Mouse (Mus musculus) lung, postnatal 4 days (tissue): ENCODE measurements around the gene Olfr1192-ps1.
"Not testable (repeated sequence)": the region's sequence is repeated elsewhere in the genome, so short reads cannot be mapped to it uniquely, and the experiment has no call there.

Experiments used
- DNase-seq, 2 experiments: peaks; one replicate each; pipeline ENCODE4 v3.0.0; 2021

The Olfr1192-ps1 gene

DNA sequence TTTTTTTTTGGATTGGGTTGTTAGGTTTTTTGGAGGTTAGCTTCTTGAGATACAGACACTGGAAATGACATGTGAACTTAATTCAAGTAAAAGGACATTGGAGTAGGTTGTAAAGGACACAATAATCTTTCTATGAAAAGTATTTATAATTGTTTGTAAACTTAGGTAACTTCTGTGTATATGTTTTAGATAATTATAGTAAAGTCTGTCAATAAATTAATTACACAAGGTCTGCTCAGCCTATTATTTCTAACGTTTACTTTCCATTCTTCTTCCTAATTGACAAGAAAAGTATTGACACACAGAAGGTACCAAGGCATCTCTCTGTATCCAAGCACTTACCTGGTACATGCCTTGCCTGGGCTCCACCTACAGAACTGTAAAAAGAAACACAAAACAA is at the start of gene Olfr1192-ps1:
Gene Olfr1192-ps1, plus strand, starts transcription at position 301 of the 400 bp plus-strand sequence.
- no peak for DNase-seq

DNA sequence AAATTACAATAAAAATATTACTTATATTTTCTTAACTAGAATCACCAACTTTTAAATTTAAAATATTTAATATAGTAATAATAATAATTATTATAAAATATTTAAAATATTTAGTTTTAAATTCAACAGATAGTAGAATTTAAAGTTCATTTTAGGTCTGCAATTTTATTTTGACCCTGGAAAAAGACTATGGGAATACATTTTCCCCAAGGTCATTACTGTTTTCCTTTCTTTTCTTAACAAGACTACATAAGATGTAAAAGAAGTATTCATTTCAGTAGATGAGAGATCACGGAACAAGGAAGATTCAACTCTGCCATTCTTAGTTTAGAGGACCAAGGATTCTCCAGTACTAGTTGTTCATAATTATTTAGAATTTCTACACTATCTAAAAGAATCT is 8.1 kb upstream of the Olfr1192-ps1 start, which contains the start of gene Olfr1191-ps1:
Gene Olfr1191-ps1, plus strand, starts transcription at position 301 of the 400 bp plus-strand sequence.
- DNase-seq = not testable (repeated sequence)

- not testable (repeated sequence) for DNase-seq
Observed at GRCm38 (mm10) chr2:88675328-88675727, 27.0 kb downstream of the Olfr1192-ps1 start, which contains the start of gene Olfr1193. Gene Olfr1193, plus strand, starts transcription at chr2:88675628.

DNA sequence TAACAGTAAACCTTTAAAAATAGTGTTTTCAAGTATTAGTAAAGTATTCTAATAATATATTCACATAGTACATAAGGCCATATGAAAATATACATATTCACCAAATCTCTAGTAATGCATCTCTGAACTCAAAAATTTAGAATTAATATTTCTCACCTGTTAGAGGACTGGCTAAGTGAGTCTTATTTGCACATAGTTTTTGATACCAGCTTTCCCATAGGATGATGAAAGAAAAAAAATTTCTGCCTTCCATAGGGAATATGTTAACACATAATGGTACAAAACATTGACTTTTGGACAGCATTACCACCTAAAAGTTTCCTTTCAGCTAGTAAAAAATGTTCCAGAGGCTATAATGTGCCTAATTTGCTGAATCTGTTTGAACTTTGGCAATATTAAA is 40.8 kb downstream of the Olfr1192-ps1 start, which contains the start of gene Olfr1195:
Gene Olfr1195, minus strand, starts transcription at position 101 of the 400 bp plus-strand sequence.
- no peak for DNase-seq

- DNase-seq = no peak
Observed at GRCm38 (mm10) chr2:88704497-88704896, 56.2 kb downstream of the Olfr1192-ps1 start, which contains the start of gene Olfr1196. Gene Olfr1196, minus strand, starts transcription at chr2:88704597.
